Mouse (Mus musculus): ENCODE results near the gene Hipk2.

- TF ChIP-seq CTCF (IDR thresholded peaks at IDR 0.05; ENCODE audit: extremely low read depth, insufficient read depth, insufficient read length, insufficient replicate concordance) (no peak), POLR2A (IDR thresholded peaks at IDR 0.05; ENCODE audit: low read depth, low read length) (no peak)
These were observed 183.4 kb downstream of the Hipk2 start for GRCm38 (mm10) chr6:38692556-38692955.
